Mouse (Mus musculus): Measurements from ENCODE around the gene Rilp.

The Rilp gene

GRCm38 (mm10) chr11:75509741-75510626, at the start of gene Rilp:
Rilp (plus strand) TSS chr11:75510094.
- peak; percentile 76 to 86 for DNase-seq

GRCm38 (mm10) chr11:75460103-75460843, 49.6 kb upstream of the Rilp start:
- DNase-seq: peak; percentile 90 to 93

DNA sequence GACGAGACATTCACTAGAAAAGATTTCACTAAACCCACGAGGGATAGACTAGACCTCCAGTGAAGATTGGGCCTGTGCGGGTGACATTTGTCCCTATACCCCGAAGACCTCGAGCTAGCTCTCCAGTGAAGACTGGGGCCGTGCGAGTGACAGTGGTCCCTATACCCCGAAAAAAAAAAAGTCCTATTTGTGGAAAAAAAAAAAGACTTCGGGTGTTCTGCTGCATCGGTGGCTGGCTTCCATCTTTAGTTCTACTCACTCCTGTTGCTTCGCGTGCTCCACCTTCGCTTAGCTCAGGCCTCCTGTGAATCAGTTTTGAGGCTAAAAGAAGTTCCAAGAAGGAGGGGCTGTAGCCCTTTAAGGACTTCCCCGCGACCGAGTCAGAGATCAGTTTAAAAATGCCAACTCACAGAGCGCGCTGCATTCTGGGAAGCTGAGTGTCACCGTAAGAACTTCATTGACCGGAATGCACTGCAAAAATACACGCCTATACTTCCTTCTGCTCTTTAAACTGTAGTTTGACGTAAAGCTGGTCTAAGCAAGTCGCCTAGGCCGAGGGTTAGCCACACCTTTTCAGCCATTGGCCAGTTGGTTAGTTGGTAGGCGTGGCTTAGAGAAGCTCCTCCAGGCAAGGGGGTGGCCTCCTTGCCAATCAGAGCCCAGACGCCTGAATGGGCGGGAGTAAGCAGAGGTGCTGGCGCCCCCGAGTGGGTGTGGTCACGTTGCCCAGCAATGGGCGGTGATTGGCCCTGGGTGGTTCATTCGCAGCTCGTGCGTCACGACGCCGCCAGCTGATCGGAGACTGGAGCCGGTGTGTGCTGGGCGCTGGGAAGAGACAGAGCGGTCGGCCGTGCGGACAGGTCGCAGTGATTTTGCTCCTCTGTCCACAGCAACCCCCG, 48.8 kb upstream of the Rilp start, which contains the start of gene Tlcd2:
Tlcd2 (plus strand) TSS at position 872 of the 899 bp plus-strand sequence.
- DNase-seq: peak; percentile 99 to 100

DNA sequence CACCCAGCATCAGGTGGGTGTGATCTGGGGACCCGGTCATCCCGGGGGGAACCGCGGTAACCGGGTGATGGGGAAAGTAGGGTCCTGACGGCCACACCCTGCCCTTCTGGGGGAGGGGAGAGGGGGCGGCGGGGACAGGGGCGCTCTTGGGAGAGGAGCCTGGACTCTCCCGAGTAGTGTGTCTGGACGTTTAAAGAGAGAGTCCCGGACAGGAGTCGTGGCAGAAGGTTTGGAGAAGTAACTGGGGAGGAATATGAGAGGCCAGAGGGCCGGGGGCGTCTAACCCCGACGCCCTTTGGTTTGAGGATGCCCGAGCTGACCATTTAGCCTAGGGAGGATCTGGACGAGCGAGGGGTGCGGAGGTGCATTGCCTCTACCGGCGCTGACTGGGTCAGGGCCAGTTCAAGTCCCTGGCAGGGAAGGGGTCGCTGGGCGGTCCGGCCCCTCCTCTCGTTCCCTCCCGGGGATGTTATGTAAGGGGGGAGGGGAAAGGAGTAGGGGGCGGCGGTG, 48.1 kb upstream of the Rilp start:
- no peak for DNase-seq

DNA sequence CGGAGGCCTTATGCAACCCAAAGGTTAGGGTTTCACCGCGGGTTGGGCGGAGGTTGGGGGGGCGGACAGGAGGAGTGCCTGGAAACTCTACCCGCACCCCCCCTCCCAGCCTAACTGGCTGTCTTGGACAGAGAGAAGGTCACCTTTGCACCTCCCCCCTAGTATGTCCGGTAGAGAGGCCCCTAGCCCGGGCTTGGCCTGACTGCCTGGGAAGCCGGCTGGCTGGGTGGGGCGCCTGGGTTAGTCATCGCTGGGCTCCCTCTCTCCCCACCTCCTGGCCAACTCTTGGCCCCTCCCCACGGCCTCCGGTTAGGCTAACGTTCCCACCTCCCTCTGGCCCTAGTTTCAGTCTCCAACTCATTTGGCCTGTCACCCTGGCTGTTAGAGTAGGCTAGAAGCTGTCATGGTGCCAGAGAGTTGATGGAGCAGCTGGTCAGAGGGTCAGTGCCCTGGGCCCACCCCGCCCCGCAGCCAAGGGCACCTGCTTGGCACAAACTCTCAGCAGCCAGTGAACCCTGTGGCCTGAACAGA, 47.6 kb upstream of the Rilp start:
- peak; percentile 70 to 82 for DNase-seq

- peak; percentile 96 to 97 for DNase-seq
Measured at GRCm38 (mm10) chr11:75462865-75463336, 47.0 kb upstream of the Rilp start.

DNA sequence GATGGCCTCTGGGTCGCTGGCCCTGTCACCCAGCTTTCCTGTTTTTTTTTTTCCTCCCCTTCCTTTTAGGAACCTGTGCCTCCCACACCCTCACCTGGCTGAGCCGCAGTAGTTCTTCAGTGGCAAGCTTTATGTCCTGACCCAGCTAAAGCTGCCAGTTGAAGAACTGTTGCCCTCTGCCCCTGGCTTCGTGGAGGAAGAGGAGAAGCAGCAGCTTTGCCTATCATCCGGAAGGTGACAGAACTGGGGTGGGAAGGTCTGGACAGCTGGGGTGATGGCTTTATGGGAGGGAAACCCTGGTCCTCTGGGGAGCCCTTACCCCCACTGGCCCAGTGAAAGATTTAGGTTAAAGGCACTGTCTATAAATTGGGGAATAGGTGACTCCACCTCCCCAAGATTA, 46.3 kb upstream of the Rilp start:
- no peak for DNase-seq

- DNase-seq: no peak
Measured at GRCm38 (mm10) chr11:75464417-75464816, 45.5 kb upstream of the Rilp start.

GRCm38 (mm10) chr11:75465051-75465450, 44.8 kb upstream of the Rilp start:
- no peak for DNase-seq

- DNase-seq: no peak
Measured at GRCm38 (mm10) chr11:75466731-75467505, 43.0 kb upstream of the Rilp start.

DNA sequence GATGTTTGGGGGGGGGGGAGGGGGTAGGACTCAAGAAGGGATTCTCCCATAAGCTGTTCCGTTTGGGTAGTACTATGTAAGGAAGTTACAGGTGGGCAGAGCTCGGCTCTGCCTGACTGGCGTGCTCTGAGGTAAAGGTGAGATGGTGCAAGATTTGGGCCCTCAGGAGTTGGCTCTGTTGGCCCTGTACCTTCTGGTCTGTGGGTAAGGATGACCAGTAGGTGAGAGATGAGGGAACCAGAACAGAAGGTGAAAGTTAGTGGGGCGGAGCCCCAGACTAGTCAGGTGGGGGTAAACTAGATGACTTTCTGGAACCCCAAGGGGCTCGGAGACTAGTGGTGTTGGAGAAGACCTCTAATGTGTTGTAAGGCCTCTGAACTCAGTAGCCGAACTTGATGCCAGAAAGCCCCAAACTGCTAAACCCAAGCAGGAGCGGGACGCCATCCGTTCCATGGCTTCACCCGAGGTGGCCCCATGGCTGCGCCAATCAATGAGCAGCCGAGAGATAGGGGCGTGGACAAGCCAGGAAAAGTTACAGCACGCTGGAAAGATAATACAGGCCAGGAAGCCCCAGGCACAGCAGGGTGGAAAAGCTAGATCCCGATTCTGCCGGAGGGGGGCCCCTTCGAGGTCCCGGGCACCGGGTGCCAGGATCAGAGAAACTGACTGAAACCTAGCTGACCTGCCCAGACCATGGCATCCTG, 42.2 kb upstream of the Rilp start:
- DNase-seq: peak; percentile 71 to 80

GRCm38 (mm10) chr11:75468410-75468809, 41.5 kb upstream of the Rilp start:
- DNase-seq: no peak

- no peak for DNase-seq
Measured at GRCm38 (mm10) chr11:75469261-75469660, 40.6 kb upstream of the Rilp start.

- DNase-seq: no peak
Measured at GRCm38 (mm10) chr11:75470675-75471074, 39.2 kb upstream of the Rilp start.

- no peak for DNase-seq
Measured at GRCm38 (mm10) chr11:75472469-75473081, 37.3 kb upstream of the Rilp start.

DNA sequence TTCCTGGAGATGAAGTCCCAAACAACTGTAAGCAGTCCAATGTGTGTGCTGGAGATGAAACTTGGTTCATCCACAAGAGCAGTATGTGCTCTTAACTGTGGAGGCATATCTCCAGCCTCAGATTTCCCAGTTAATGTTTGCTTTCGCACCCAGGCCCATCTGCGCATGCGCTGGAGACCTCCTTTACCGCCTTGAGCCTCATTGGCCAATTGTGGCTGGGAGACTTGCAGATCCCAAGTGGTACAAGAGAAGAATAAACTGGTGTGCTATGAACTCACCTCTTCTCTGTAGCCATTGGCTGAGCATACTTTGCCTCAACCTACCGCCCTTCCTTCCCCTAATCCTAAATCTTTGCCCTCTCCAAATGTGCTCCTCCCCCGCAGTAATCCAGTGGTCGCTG, 36.5 kb upstream of the Rilp start:
- DNase-seq: no peak

DNA sequence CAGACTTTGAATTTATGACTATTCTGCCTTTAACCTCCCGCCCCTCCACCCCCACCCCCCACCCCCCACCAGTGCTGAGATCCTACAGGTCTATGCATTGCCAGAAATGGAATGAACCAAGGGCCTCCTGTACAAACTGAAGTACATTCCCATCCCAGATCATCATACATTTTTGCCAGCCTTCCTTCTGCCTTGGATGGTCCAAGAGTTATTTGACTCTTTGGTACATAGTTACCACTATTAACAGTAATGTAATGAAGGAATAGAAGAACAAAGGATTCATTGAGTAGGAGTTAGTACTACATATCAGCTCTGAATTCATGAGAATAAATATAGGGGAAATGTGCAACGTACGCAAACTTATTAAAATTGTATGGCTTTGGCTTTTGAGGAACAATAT, 23.7 kb upstream of the Rilp start:
- DNase-seq: no peak

DNA sequence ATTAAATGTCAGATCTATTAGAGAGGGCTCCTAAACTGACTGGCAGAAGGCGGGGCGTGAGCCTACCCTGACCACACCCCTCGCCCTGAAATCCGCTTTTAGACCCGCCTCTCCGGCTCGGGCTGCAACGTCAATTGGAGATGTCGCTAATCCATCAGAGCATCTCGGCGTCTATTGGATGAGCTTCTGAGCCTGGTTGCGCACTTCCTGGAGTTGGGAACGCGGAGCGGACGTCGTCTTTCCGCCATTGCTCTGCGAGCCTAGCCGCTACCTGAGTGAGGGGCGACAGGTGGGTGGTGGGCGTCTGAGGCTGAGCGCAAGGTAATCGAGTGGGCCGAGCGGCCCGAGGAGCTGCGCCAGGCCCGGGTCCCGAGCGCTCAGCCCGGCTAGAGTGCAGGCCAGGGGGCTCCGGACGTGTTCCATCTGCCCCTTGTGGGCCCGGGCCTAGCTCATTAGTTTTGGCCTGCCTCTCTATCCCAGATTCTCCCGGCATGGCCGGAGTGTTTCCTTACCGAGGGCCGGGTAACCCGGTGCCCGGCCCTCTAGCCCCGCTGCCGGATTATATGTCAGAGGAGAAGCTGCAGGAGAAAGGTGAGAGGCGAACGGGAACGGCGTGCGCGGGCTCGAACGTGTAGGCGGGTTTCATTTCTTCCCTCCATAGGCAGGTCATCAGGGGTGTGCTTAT, 23.2 kb upstream of the Rilp start, which contains the start of gene Prpf8:
Prpf8 (plus strand) TSS at position 216 of the 685 bp plus-strand sequence.
- DNase-seq: peak; percentile 97

DNA sequence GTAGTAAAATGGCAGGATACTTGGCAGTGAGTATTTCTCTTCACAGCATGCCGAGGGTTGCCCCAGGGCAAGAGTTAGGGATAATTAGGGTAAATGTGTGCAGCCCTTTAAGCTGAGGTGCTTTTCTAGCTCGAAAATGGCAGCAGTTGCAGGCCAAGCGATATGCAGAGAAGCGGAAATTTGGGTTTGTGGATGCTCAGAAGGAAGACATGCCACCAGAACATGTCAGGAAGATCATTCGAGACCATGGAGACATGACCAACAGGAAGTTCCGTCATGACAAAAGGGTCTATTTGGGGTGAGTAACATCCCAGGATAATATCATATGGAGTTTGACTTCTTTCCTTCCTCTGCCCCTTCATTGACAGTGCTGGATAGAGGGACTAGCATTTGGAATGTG, 22.4 kb upstream of the Rilp start:
- DNase-seq: no peak
